Mouse (Mus musculus) erythroblast, embryonic 14.5 days (primary cell): Measurements from ENCODE around the gene Kremen1.

ENCODE experiments used
- GATA1 ChIP-seq: IDR thresholded peaks from 2 replicates; pipeline ENCODE4 v1.6.1; 2012; ENCODE audit warnings: low read length, inconsistent platforms, mixed read lengths
- TAL1 ChIP-seq: IDR thresholded peaks from 3 replicates; pipeline ENCODE4 v1.6.1; 2012; ENCODE audit warnings: low read length, inconsistent platforms, mixed read lengths

GRCm38 (mm10) chr11:5243208-5243607 lies 18.1 kb downstream of the Kremen1 start:
- TF ChIP-seq TAL1, result no peak
- TF ChIP-seq GATA1, result no peak
